Mouse (Mus musculus): ENCODE measurements around the gene Ecm1.

DNA sequence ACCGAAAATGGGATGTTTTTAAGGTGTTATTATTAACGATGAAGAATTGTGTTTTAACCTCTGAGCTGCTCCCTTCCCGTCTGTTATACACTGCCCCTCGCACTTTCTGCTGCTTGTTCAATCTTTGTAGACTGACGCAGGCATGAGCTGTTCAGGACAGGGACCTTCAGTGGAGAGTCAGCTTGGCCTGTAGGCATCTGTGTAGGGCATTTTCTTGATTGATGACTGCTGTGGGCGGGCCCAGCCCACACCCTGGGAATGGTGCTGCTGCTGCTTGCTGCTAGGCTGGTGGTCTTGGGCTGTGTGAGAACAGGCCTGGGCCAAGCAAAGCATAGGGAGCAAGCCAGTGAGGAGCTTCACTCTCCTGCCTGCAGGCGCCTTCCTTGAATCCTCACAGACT lies 8.9 kb downstream of the Ecm1 start:
- no peak for TF ChIP-seq POLR2A (IDR thresholded peaks at IDR 0.05; ENCODE audit: low read depth, low read length)
- TF ChIP-seq CTCF (IDR thresholded peaks at IDR 0.05; ENCODE audit: extremely low read depth, insufficient read length, insufficient replicate concordance, low read depth, low read length) = no peak
